In the genomic region with DNA sequence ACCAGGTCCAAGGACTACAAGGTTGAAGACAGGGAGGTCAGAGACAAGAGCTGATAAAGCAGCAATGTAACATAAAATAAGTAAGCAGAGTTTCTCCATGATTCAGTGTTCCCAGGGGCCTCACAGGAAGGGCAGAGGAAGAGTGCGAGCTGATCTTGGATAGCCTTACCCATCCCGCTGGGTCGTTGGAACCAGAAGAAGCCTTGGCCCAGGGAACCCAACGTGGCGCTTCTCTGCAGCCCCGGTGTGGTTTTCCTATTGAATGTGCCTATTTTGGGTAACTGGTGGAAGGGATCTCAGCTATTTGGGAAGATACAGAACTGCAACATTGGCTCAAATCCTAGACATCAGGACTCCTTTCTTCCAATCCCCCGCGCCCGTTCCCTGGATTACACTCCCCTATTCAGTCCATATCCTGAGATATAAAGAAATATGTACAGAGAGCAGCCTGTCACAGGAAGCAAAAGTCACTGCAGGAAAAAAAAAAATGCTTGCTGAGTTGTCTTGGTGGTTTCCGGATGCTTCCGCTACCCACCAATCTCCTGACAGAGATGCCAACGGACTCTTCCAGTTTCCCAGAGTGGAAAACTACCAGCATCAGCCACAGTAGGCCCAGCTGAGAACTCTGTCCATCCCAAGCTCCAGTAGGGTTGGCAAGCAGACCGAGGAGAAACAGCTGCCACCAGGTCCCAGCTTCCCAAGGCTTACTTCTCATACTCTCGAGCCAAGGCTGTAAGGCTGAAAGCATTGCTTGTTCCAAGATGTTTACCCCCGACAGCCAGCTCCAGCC, we compare ENCODE assay signal across 9 mouse cellular contexts. TPM values are rescaled to one million over a fixed set of nuclear protein-coding genes. Genes with fewer than 3 reads are reported as not detected.
DNase-seq lines count a peak whose midpoint lies in the region; ATAC-seq and TF ChIP-seq lines count a peak whose summit lies in the region.
"Had no signal": no experiment of that assay in that cellular context is flagged by ENCODE, and none has a peak within 500 bp of the region (broad histone marks: within the 10 kb centered on the region; RNA-seq: fewer than 3 reads in every experiment).

No protein-coding gene starts in this region.

- no peak for TF ChIP-seq POLR2A in lung, adult 2 months (IDR thresholded peaks at IDR 0.05; ENCODE audit: borderline replicate concordance, extremely low read depth, low read depth, low read length)

- WGBS in lung, adult 2 months: 66% methylated on average over 15 of the region's 15 CpGs

- no peak for DNase-seq in cerebellum, adult 11 months
- DNase-seq in cerebellum, adult 8-10 months: peak; percentile 10
- peak; percentile 79 to 80 for DNase-seq in heart, adult 9 months (ENCODE audit: low spot score in 2 of 2)
- peak; percentile 11 for DNase-seq in lung, adult 2 months
- no peak for DNase-seq in right cerebral cortex, postnatal 4 days
- DNase-seq in spleen, adult 12 weeks (ENCODE audit: low spot score): no peak
- DNase-seq in adrenal gland, postnatal 10 days: no peak

- peak; percentile 46; the same call in 1 of the 2 replicates for ATAC-seq in cerebellum, adult (ENCODE audit: insufficient number of reproducible peaks, low FRiP score, low TSS enrichment)
- ATAC-seq: midbrain, embryonic 13.5 days had no signal

- H3K4me3 ChIP-seq in lung, adult 2 months (replicated peaks; ENCODE audit: extremely low read depth, low read depth, low read length): no peak overlapping the region
- H3K4me3 ChIP-seq: midbrain, embryonic 13.5 days had no signal

- no peak for TF ChIP-seq CTCF in lung, adult 2 months (IDR thresholded peaks at IDR 0.05; ENCODE audit: insufficient read depth, low read length)

- peaks cover 3% of the 10 kb centered on the region for H3K4me1 ChIP-seq in lung, adult 2 months (ENCODE audit: control insufficient read depth, insufficient read depth, low read length)
- H3K4me1 ChIP-seq: midbrain, embryonic 13.5 days had no signal

RNA-seq across cellular contexts. Expression of gene Hsd17b7, which starts 41.9 kb away (rescaled TPM):
- 5.0 and 8.8 TPM in 2 replicates for polyA plus RNA-seq in lung, adult 2 months (2012; rRNA removed)
- 10 to 100 TPM in 1 of 2 experiments, 1 to 10 TPM in 1; 9.6 to 12.4 TPM for total RNA-seq in adrenal gland, postnatal 10 days (2021)

Comparison
In these comparisons a context has a peak if more than half of its experiments do, and no peak if none do; other contexts are left out.
1. DNase-seq: peak in cerebellum, adult 8-10 months (single experiment), heart, adult 9 months (2 of 2) and lung, adult 2 months (single experiment); none in cerebellum, adult 11 months (single experiment), right cerebral cortex, postnatal 4 days (single experiment), spleen, adult 12 weeks (single experiment) and adrenal gland, postnatal 10 days (single experiment).